ENCODE assay signal across 7 mouse cellular contexts in the genomic region with DNA sequence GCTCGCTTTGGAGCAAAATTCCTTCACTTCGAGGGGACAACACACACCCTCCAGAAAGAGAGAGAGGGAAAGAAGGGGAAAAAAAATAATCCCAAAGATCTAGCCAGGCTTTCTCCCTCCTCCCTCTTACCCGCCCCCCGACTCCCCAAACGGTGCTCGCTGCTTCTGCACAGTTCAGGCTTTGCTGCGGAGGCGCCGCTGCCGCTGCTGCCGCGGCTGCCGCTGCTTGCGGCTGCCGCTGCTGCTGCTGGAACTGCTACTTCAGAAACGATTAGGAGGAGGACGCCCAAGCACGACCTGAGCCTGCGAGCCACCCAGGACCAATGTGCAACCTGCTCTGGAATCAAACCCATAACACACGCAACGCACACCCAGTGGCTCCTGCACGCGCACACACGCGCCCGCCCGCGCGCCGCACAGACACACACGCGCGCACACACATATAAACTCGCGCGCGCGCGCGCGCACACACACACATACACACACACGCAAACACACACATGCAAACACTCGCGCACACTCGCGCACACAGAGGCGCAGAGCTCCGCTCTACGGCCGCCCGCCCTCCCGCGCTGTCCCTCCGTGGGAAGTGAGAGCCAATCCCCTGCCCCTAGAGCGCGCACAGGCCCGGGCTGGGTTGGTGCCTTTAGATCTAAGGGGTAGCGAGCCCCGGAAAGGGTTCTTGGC. TPM values are rescaled to one million over a fixed set of nuclear protein-coding genes. Genes with fewer than 3 reads are reported as not detected.
DNase-seq lines count a peak whose midpoint lies in the region; ATAC-seq and TF ChIP-seq lines count a peak whose summit lies in the region.

A gene (minus strand): TSS at position 51 of the 687 bp plus-strand sequence.

- H3K4me3 ChIP-seq in forebrain, embryonic 11.5 days (ENCODE audit: low read depth, low read length), result peak within 1 kb of the TSS; percentile 61
- peak within 1 kb of the TSS; percentile 70 for H3K4me3 ChIP-seq in hindbrain, embryonic 15.5 days
- H3K4me3 ChIP-seq in limb, embryonic 12.5 days (replicated peaks), result peak within 1 kb of the TSS; percentile 66
- peak within 1 kb of the TSS; percentile 58 for H3K4me3 ChIP-seq in neural tube, embryonic 13.5 days

- H3K4me2 ChIP-seq in forebrain, embryonic 11.5 days (ENCODE audit: low read depth, low read length, severe bottlenecking), result peak within 1 kb of the TSS; percentile 70
- H3K4me2 ChIP-seq in hindbrain, embryonic 15.5 days, result peak within 1 kb of the TSS; percentile 81
- peak within 1 kb of the TSS; percentile 78 for H3K4me2 ChIP-seq in limb, embryonic 12.5 days
- peak within 1 kb of the TSS; percentile 81 for H3K4me2 ChIP-seq in neural tube, embryonic 13.5 days

- under 1% methylated on average over 59 of the region's 59 CpGs for WGBS in forebrain, embryonic 11.5 days
- under 1% methylated on average over 58 of the region's 59 CpGs for WGBS in hindbrain, embryonic 15.5 days
- WGBS in limb, embryonic 12.5 days, result under 1% methylated on average over 59 of the region's 59 CpGs
- under 1% methylated on average over 59 of the region's 59 CpGs for WGBS in neural tube, embryonic 13.5 days

- H3K9ac ChIP-seq in forebrain, embryonic 11.5 days (ENCODE audit: low read length), result peak within 1 kb of the TSS; percentile 81
- H3K9ac ChIP-seq in hindbrain, embryonic 15.5 days, result peak within 1 kb of the TSS; percentile 87
- H3K9ac ChIP-seq in limb, embryonic 12.5 days (replicated peaks), result peak within 1 kb of the TSS; percentile 71
- H3K9ac ChIP-seq in neural tube, embryonic 13.5 days, result peak within 1 kb of the TSS; percentile 84

- no peaks in the 10 kb centered on the region; the same call in 1 of the 2 replicates for H3K4me1 ChIP-seq in forebrain, embryonic 11.5 days (replicated peaks; ENCODE audit: control insufficient read depth, insufficient read depth, low read length)
- peaks cover 15% of the 10 kb centered on the region for H3K4me1 ChIP-seq in hindbrain, embryonic 15.5 days (replicated peaks)
- peaks cover 6% of the 10 kb centered on the region for H3K4me1 ChIP-seq in limb, embryonic 12.5 days (replicated peaks)
- H3K4me1 ChIP-seq in neural tube, embryonic 13.5 days (replicated peaks), result peaks cover 18% of the 10 kb centered on the region

- H3K27me3 ChIP-seq in forebrain, embryonic 11.5 days (ENCODE audit: control insufficient read depth, insufficient read depth, low read length), result peaks cover 6% of the 10 kb centered on the region
- H3K27me3 ChIP-seq in hindbrain, embryonic 15.5 days, result no peaks in the 10 kb centered on the region
- H3K27me3 ChIP-seq in limb, embryonic 12.5 days, result peaks cover 26% of the 10 kb centered on the region
- peaks cover 7% of the 10 kb centered on the region for H3K27me3 ChIP-seq in neural tube, embryonic 13.5 days

- peak; percentile 94 for ATAC-seq in forebrain, embryonic 11.5 days (replicated peaks; ENCODE audit: low FRiP score)
- ATAC-seq in hindbrain, embryonic 15.5 days (ENCODE audit: low FRiP score, low read depth), result peak; percentile 96
- ATAC-seq in limb, embryonic 12.5 days (ENCODE audit: insufficient number of reproducible peaks, insufficient read depth, low FRiP score, low TSS enrichment, low read depth), result peak; percentile 93
- peak; percentile 96 for ATAC-seq in neural tube, embryonic 13.5 days (ENCODE audit: low read depth)

- TF ChIP-seq CTCF in brain, embryonic 14.5 days (IDR thresholded peaks at IDR 0.05; ENCODE audit: borderline replicate concordance, extremely low read depth, insufficient read depth, insufficient read length), result no peak

- peak within 1 kb of the TSS; percentile 70 for H3K27ac ChIP-seq in forebrain, embryonic 11.5 days (ENCODE audit: low read depth, low read length)
- H3K27ac ChIP-seq in hindbrain, embryonic 15.5 days (replicated peaks), result peak within 1 kb of the TSS; percentile 98
- peak within 1 kb of the TSS; percentile 79 for H3K27ac ChIP-seq in limb, embryonic 12.5 days
- peak within 1 kb of the TSS; percentile 93 for H3K27ac ChIP-seq in neural tube, embryonic 13.5 days (replicated peaks)

- no peak; the same call in 1 of the 2 replicates for TF ChIP-seq POLR2A in brain, embryonic 14.5 days (IDR thresholded peaks at IDR 0.05; ENCODE audit: borderline replicate concordance, extremely low read depth, insufficient read depth, insufficient read length, poor library complexity, severe bottlenecking)

- H3K9me3 ChIP-seq in forebrain, embryonic 11.5 days (ENCODE audit: control insufficient read depth, low read length), result no peaks in the 10 kb centered on the region
- H3K9me3 ChIP-seq in hindbrain, embryonic 15.5 days, result no peaks in the 10 kb centered on the region
- no peaks in the 10 kb centered on the region for H3K9me3 ChIP-seq in limb, embryonic 12.5 days
- no peaks in the 10 kb centered on the region for H3K9me3 ChIP-seq in neural tube, embryonic 13.5 days

- peak; percentile 3 to 46 for DNase-seq in adrenal gland, adult (ENCODE audit: inconsistent age in 2 of 2, low spot score in 1 of 2)
- peak; percentile 94 for DNase-seq in brain, embryonic 14.5 days (ENCODE audit: low read depth)
- peak; percentile 88 for DNase-seq in forebrain, embryonic 11.5 days (ENCODE audit: low spot score)
- no peak for DNase-seq in urinary bladder, postnatal 14 days (ENCODE audit: low spot score)

- no peaks in the 10 kb centered on the region for H3K36me3 ChIP-seq in forebrain, embryonic 11.5 days (ENCODE audit: control insufficient read depth, insufficient read depth, low read length)
- no peaks in the 10 kb centered on the region for H3K36me3 ChIP-seq in hindbrain, embryonic 15.5 days
- H3K36me3 ChIP-seq in limb, embryonic 12.5 days, result no peaks in the 10 kb centered on the region
- no peaks in the 10 kb centered on the region for H3K36me3 ChIP-seq in neural tube, embryonic 13.5 days

RNA-seq across cellular contexts. Expression of the gene that starts here (rescaled TPM):
- 19.3 and 47.2 TPM in 2 replicates for polyA plus RNA-seq in brain, embryonic 14.5 days (2012; rRNA removed)
- 3.8 and 4.0 TPM in 2 replicates for polyA plus RNA-seq in forebrain, embryonic 11.5 days (2014; fragmentation: Nextera tagmentation; extraction: Ambion mirVana)
- polyA plus RNA-seq in hindbrain, embryonic 15.5 days (2015; fragmentation: Nextera tagmentation; extraction: Ambion mirVana), result 33.1 and 36.0 TPM in 2 replicates
- 0.76 and 0.94 TPM in 2 replicates for polyA plus RNA-seq in limb, embryonic 12.5 days (2016; fragmentation: Nextera tagmentation; extraction: Ambion mirVana)
- 13.7 and 14.2 TPM in 2 replicates for polyA plus RNA-seq in neural tube, embryonic 13.5 days (2015; fragmentation: Nextera tagmentation; extraction: Ambion mirVana)

Comparison
In these comparisons a context has a peak if more than half of its experiments do, and no peak if none do; other contexts are left out.
1. Peak in ATAC-seq, H3K4me3 ChIP-seq, H3K27ac ChIP-seq, H3K9ac ChIP-seq and H3K4me2 ChIP-seq in limb, embryonic 12.5 days; RNA of the gene not detected or under 1 TPM.